Mouse (Mus musculus) brain, adult 2 months (tissue): Measurements from ENCODE around the gene Nbeal2.
"Not testable (repeated sequence)": the region's sequence is repeated elsewhere in the genome, so short reads cannot be mapped to it uniquely, and the experiment has no call there.

Source experiments
- DNase-seq: peaks from one replicate; pipeline ENCODE4 v3.0.0; 2011; ENCODE audit warnings: low read depth, low spot score

Gene Nbeal2

GRCm38 (mm10) chr9:110653655-110654461 lies at the start of gene Nbeal2:
TSS of gene Nbeal2 (minus strand) at chr9:110654161.
- peak; percentile 91 for DNase-seq

GRCm38 (mm10) chr9:110702848-110703247 lies 48.9 kb upstream of the Nbeal2 start:
- DNase-seq: peak; percentile 38

DNA sequence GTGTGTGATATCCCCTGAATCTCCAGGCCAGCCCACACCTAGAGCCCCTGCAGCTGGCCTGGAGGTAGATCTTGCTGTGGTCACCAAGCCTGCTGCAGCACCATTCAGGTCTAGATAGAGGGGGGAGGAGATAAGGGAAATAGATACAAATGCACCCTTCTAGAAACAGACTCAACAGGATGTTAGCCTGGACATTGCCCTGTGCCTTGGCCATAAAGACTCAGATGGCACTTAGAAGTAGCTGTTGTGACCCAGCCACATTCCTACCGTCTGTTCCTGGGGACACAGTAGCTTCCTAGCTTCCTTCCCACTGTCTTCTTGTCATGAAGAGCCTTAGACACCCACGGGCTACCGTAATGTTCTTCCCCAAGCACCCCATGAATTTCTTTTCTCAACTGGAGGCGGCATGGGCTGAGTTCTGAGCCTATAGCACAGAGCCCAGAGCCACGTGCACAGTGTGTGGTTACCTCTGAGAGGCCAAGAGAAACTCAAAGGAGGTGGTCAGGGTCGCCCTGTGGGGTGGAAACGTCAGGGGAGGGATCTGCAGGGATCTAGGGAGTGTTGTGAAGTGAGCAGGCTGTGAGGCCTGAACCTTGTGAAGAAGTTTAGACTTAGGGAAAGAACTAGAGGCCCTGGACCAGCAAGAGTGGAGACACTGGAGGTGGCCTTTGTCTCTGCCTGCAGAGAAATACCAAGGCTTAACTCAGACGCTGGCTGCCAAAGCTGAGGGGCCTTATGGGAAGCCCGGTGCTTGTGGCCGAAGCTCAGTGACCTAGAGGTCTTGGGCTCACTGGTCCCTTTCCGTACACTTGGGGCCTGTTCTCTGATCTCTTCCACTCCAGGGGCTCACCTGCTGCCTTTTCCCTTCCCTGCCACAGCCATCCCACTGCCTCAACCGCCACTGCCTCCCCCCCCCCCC lies 47.4 kb upstream of the Nbeal2 start:
- DNase-seq: peak; percentile 45

DNA sequence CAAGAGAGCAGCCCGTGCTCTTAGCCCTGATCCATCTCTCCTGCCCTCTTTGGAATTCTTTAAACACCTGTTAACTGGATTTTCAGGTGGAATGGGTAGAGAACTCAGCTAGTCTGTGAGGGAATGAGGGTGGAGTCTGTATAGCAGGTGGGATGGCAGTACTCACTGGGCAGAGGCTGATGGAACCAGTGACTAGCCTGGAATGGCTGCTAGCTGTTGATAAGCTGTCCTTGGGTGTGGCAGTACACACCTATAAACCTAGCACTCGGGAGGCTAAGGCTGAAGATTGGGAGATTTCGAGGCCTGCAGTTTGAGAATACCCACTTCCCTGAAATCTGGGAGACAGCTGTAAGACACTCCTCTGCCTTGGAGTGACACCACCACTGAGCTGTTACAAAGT lies 45.6 kb upstream of the Nbeal2 start:
- no peak for DNase-seq

- DNase-seq: peak; percentile 62
These were observed 43.5 kb upstream of the Nbeal2 start for GRCm38 (mm10) chr9:110697465-110697864.

GRCm38 (mm10) chr9:110696427-110696826 lies 42.5 kb upstream of the Nbeal2 start:
- no peak for DNase-seq

DNA sequence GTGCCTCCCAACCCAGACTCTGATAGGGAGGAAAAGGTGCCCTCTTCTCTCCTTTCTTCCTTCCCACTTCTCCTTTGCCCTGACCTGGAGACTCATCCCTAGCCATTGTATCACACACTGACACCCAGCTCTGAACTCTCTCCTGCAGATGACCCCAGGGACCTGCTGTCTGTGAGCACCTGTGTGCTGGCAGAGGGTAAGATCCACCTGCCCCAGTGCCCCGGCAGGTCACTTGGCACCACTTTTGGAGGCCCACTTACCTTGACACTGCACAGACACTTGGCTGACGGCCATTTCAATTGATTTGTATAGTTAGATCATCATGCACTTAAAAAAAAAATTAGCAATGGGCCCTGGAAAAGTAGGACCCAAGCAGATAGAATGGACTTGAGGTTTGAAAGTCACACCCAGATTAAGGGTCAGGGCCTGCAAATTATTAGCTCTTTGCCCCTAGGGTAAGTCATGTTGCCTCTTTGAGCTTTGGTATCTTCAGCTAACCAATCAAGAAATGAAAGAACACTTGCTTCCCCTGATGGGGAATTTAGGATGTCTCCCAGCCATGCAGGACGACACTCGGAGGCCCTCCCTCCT lies 41.3 kb upstream of the Nbeal2 start:
- DNase-seq: no peak

DNA sequence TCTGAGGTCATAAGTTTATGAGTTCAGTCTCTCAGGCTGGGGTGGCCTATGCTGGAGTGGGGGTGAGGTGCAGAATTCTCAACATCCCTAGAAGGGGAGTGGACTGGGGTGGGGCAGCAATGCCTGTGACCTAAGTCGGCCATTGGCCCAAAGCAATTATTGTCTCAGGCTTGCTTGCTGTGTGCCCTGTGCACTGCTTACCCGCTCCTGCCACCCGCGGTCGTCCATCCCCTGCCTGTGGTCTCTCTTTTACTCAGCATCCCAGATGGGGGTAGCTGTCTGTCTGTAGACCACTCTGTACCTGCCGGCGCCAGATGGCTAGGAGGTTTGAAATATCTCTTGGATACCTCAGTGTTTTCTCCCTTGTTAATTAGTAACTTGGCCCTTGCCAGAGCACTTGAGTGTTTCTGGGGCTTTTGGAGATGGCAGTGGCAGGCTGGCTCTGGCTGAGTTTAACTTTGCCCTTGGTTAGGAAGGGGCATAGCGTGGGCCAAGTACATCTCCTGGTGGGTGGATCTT lies 35.4 kb upstream of the Nbeal2 start:
- DNase-seq: no peak

DNA sequence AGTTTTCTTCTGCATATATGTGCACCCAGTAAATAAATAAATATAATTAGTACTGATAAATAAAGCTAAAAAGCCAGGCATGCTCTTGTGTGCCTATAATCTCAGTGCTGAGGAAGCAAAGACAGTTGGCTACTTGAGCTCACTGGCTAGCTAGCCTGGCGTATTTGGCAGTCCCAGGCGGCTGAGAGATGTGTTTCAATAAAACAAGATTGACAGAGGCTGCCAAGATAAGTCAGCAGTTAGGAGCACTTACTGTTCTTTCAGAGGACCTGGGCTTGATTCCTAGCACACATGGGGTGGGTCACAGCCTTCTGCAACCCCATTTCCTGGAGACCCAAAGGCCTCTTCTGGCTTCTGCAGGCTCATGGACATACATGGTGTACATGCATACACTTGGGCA lies 33.9 kb upstream of the Nbeal2 start:
- no peak for DNase-seq

DNA sequence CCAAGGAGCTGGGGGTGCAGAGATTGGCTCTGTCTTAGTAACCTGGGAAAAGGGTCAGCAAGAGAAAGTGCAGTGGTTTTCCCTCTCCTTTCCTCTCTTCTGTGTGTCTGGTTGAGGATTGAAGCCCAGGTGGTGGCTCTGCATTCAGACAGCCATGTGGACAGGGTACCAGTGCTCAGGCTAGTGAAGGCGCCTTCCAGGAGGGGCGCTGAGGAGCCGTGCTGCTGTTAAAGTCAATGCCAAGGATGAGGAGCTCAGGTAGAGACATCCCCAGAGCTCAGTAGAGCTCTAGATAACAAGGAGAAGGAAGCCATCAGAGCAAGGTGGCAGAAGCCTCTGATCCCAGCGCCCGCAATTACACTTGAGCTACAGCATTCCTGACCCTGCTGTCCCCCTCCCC lies 33.1 kb upstream of the Nbeal2 start:
- peak; percentile 53 for DNase-seq

DNA sequence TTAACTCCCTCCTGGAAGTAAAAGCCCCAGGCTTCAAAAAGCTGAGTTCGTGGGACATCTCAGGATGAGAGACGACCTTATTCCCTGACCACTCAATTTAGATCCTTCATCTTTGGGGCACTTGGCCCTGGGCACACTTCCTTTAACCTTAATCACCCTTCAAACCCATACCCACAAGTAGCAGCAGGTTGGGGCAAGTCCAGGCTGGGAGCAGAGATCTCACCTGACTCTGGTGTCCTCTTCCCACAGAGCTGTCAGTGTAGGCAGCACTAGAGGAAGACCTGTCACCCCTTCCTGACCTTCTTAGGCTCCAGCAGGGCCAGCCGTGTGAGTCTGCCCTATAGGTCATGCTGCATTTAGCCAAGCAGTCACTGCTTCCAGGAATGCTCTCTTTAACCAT lies 32.5 kb upstream of the Nbeal2 start:
- no peak for DNase-seq

- no peak for DNase-seq
These were observed 31.6 kb upstream of the Nbeal2 start for GRCm38 (mm10) chr9:110685591-110685990.

- peak; percentile 49 for DNase-seq
These were observed 31.2 kb upstream of the Nbeal2 start for GRCm38 (mm10) chr9:110685187-110685586.

DNA sequence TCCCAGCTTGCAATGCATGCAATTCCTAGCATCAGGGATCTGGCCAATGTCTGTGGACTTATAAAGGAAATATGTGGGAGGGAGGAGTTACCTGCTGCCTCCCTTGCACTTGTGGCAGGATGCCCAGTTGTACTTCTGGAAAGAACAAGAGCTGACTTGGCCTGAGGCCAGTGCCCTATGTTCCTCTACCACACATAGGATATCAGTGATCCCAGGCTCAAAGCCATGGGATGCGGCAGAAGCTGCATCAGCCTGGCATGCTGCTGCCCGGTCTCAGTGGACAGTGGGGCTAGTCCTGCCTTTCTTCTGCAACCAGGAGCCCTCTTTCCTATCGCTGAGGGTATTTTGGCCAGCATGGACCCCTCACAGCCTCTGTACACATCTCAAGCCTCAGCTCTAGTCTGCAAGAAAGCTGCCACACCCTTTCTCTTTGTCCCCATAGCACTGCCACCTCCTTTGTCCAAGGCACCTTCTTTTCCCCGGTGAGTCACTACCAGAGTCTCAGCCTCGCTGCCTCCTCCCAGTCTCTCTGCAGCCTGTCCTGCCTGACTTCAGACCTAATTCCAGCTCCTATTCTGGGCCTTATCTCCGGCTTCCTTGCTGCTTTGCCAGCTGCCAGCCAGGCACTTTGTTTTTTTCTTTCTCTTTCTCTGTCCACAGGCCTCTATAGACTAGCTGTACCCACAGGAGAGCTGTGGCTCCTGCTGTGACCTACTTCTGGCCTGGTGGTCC lies 30.3 kb upstream of the Nbeal2 start:
- peak; percentile 96 for DNase-seq

DNA sequence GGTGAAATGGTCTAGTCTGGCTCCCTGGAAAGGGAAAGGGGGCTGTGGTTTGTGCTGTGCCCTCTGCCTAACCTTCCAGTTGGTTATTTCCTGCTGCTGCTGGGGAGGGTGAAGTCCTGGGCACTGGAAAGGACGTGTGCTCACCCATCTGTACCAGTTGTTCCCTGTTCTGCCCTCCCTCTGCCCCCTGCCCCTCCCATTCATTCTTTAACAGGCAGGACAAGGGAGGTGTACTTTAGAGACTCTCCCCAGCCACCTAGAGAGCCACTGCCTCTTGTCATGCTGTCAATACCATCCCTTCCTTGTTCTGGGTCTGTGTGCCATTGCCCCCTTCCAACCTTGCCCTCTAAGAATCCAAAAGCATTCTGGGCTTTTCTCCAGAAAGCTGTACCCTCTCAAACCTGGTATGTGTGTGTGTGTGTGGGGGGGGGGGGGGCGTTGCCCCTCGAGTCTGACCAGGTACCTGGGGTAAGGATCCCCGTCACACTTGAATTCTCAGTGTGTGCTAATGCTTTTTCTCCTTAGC lies 29.7 kb upstream of the Nbeal2 start:
- no peak for DNase-seq

GRCm38 (mm10) chr9:110682697-110683096 lies 28.7 kb upstream of the Nbeal2 start:
- DNase-seq: not testable (repeated sequence)

DNA sequence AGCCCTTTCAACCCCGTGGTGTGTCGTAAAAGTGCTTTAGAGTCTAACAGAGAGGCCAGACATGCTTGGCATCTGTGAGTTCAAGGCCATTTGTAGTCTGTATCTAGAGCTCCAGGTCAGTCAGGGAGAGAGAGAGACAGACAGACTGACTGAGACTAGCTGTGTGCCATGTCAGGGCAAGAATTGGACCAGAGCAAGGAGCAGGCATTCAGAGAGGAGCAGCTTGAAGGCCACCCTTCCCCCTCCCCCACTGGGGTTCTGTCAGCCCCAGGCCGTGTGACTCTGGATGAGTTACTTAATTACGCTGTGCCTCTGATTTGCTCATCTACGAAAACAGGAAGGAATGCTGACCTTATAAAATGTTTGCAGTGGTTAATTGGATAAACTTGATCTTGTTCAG lies 28.3 kb upstream of the Nbeal2 start:
- peak; percentile 43 for DNase-seq

DNA sequence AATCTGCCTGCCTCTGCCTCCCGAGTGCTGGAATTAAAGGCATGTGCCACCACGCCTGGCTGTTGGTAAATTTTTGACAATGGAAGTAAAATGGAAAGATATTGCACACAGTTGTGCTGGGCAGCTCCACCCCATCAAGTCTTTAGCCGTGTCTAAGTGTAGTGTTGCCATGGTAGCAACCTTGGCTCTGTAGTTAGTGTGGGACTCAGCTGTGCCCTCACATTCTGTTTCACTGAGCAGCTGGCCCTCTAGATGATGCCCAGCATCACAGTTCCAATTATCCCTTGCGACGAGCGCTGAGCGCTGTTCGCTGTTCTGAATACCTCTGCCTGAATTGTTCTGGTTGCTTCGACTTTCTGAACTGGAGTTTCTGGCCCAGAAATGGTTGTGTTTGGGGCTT lies 27.9 kb upstream of the Nbeal2 start:
- DNase-seq: peak; percentile 87

DNA sequence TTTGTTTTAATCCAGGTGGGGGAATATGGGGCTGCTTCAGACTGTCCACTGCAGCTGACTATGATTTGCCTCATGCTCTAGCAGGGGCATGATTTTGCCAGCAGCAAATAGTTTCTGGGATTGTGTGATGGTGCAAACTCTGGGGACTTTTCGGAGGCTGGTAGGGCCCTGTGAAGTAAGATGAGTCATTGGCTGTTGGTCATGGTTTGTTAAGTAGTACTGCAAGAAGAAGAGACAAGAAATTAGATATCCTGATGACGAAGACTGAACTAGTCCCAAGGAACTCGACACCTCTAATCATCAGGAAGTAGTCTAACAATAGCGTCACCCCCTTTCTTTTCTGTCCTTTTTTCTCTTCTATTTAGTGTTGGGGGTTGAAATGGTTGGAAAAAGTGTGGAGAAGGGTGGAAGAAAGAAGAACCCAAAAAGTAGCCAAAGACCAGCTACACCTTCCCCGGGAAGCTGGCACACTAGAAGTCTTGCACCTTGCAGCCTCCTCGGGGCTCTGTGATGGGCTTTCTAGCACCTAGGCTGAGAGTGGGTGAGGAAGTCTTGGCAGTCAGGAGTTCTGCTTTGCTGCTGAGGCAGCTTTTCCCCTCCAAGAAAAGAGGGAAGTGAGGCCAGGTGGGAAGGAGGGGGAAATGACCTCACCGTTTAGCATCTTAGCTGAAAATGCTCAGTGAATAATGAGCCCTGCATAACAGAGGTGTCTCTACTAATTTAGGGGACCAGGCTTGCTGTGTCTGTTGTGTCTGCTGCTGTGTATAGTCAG lies 27.0 kb upstream of the Nbeal2 start:
- DNase-seq: peak; percentile 74

GRCm38 (mm10) chr9:110678886-110679285 lies 24.9 kb upstream of the Nbeal2 start:
- no peak for DNase-seq
